Mouse (Mus musculus) limb, embryonic 14.5 days (tissue): ENCODE data around the gene Spcs1. TPM values are rescaled to one million over a fixed set of nuclear protein-coding genes. Genes with fewer than 3 reads are reported as not detected.

Experiments used
- ATAC-seq: fragments of 200-750 bp; cut with Nextera tagmentation; 2 replicates; pipeline ENCODE4 v1.8.0; 2017; ENCODE audit warnings: low read depth, moderate number of reproducible peaks, moderate TSS enrichment; ENCODE audit not compliant: low FRiP score
- DNase-seq: peaks from one replicate; pipeline ENCODE4 v3.0.0-alpha.2; 2015; ENCODE audit warnings: low spot score
- H3K27ac ChIP-seq: fragments of 300-500 bp; sonication (generic); replicated peaks from 2 replicates; pipeline ENCODE4 v1.5.1; 2014; ENCODE audit warnings: low read depth, mild to moderate bottlenecking, low read length, moderate library complexity, mixed read lengths
- H3K27me3 ChIP-seq: fragments of 300-500 bp; sonication (generic); 2 replicates; pipeline ENCODE4 v1.6.1; 2014; ENCODE audit warnings: low read length, mixed read lengths; ENCODE audit not compliant: control insufficient read depth, insufficient read depth
- H3K36me3 ChIP-seq: fragments of 300-500 bp; sonication (generic); 2 replicates; pipeline ENCODE4 v1.6.1; 2014; ENCODE audit warnings: mild to moderate bottlenecking, low read length, moderate library complexity, mixed read lengths; ENCODE audit not compliant: control insufficient read depth, insufficient read depth
- H3K4me1 ChIP-seq: fragments of 300-500 bp; sonication (generic); 2 replicates; pipeline ENCODE4 v1.6.1; 2014; ENCODE audit warnings: antibody characterized with exemption, low read length, mixed read lengths; ENCODE audit not compliant: control insufficient read depth, insufficient read depth
- H3K4me2 ChIP-seq: fragments of 300-500 bp; sonication (generic); replicated peaks from 2 replicates; pipeline ENCODE4 v1.6.1; 2014; ENCODE audit warnings: low read depth, mild to moderate bottlenecking, low read length, moderate library complexity; ENCODE audit not compliant: severe bottlenecking
- H3K4me3 ChIP-seq: fragments of 300-500 bp; sonication (generic); replicated peaks from 2 replicates; pipeline ENCODE4 v1.5.1; 2014; ENCODE audit warnings: low read length
- H3K9ac ChIP-seq: fragments of 300-500 bp; sonication (generic); 2 replicates; pipeline ENCODE4 v1.6.1; 2014; ENCODE audit warnings: mild to moderate bottlenecking, low read depth, low read length, moderate library complexity; ENCODE audit not compliant: severe bottlenecking
- H3K9me3 ChIP-seq: fragments of 300-500 bp; sonication (generic); 2 replicates; pipeline ENCODE4 v1.6.1; 2016; ENCODE audit warnings: low read length; ENCODE audit not compliant: control insufficient read depth
- POLR2A ChIP-seq: fragments of 200-500 bp; IDR thresholded peaks from 2 replicates; pipeline ENCODE4 v1.8.0; 2012; ENCODE audit warnings: inconsistent platforms, mild to moderate bottlenecking, moderate library complexity, borderline replicate concordance; ENCODE audit not compliant: insufficient read depth, insufficient read length; ENCODE audit errors: extremely low read depth
- WGBS: fragments of 180-500 bp; shearing (Covaris S2); extraction: QIAGEN DNeasy Blood & Tissue Kit; methylation state at CpG from one replicate; pipeline ENCODE4 v1.1.7; 2014; 5-methylcytosine and 5-hydroxymethylcytosine counted together
- polyA plus RNA-seq, 2 experiments: library from polyadenylated mRNA; depleted of rRNA in 1 of 2; stranded (reverse) in 1 of 2; unstranded in 1 of 2; fragments of >200 nt; fragmentation: Nextera tagmentation in 1 of 2; extraction: Ambion mirVana in 1 of 2; gene quantifications; 2 replicates each; pipeline versions ENCODE4 v1.2.1 to v1.2.3; 2012 to 2014

Spcs1 gene
- 339 and 364 TPM in 2 replicates for polyA plus RNA-seq (2012; rRNA removed)
- 423 and 460 TPM in 2 replicates for polyA plus RNA-seq (2014; fragmentation: Nextera tagmentation; extraction: Ambion mirVana)

DNA sequence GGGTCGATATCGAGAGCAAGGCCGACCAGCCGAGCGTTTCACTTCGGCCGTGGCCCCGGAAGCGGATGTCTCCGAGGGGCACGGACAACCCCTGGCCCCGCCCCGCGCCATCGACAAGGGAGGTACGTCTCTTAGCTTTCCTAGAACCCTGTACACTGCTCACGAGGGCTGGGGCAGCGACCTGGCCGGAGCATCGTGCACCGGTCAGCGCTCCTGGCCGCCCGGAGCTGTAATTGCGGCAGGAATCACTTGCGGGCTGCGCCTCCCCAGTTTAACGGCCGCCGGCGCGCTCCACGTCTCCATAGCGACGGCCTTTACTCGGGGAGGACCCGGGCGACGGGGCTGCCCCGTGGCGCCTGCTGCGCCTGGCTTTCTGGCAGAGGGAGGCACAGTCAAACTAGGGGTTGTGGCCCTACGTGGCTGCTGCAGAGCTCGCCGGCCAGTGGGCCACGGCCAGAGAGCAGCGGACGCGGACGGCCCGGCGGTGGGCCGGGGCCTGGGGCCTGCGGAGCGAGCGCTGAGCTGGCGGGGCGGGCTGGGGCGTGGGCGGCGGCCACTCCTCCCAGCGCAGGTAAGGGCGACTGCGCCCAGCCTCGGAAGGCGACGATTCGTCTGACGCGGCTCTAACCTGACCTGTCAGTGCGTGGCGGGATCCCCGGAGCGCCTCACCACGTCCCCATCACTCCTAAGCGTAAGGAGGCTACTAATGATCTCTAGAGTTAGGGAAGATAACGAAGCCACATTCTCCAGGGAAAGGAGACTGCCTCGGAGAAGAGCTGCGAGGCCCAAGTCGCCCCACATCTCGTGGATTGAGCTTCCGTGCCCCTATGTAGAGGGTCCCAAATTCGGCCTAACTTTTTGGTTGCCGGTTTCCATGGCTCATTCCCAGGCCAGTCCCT is at the start of gene Spcs1, which contains the start of gene Glt8d1:
TSS of gene Spcs1 (minus strand) at position 366 of the 899 bp plus-strand sequence.
TSS of gene Glt8d1 (plus strand) at position 94 of the 899 bp plus-strand sequence.
- under 1% methylated on average over 72 of the region's 84 CpGs for WGBS
- peak within 1 kb of the TSS; percentile 93 for H3K9ac ChIP-seq
- peak within 1 kb of the TSS; percentile 91 for H3K27ac ChIP-seq
- peak; percentile 68 for DNase-seq
- H3K4me3 ChIP-seq = peak within 1 kb of the TSS; percentile 91
- no peaks in the 10 kb centered on the region for H3K27me3 ChIP-seq
- H3K36me3 ChIP-seq = peaks cover 18% of the 10 kb centered on the region
- peak; percentile 62; the same call in 1 of the 2 replicates for TF ChIP-seq POLR2A
- ATAC-seq = peak; percentile 91
- H3K4me1 ChIP-seq = peaks cover 11% of the 10 kb centered on the region
- peak within 1 kb of the TSS; percentile 75 for H3K4me2 ChIP-seq
- no peaks in the 10 kb centered on the region for H3K9me3 ChIP-seq

DNA sequence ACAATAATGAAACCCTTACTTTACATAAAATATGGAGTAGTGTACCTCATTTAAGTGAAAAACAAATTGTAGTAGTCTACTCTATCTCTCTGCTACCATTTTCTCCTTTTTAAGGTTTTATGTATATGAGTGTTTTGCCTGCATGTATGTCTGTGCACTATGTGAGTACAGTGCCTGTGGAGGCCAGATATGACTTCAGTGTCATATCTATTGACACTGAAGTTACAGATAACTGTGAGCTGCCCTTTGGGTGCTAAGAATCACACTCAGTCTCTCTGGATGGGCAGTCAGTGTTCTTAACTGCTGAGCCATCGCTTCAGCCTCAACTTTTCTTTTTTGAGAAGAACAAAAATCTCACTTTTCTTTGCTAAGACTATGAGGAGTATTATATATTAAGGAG is 44.3 kb upstream of the Spcs1 start:
- DNase-seq (no peak), ATAC-seq (no peak)
- TF ChIP-seq POLR2A = no peak
- Histone ChIP-seq H3K27me3 (no peaks in the 10 kb centered on the region), H3K4me1 (no peaks in the 10 kb centered on the region), H3K4me3 (no peak overlapping the region), H3K9me3 (no peaks in the 10 kb centered on the region), H3K4me2 (no peak overlapping the region), H3K36me3 (peaks cover 71% of the 10 kb centered on the region), H3K9ac (no peak overlapping the region), H3K27ac (no peak overlapping the region)
- 91% methylated on average over 1 of the region's 1 CpGs for WGBS

DNA sequence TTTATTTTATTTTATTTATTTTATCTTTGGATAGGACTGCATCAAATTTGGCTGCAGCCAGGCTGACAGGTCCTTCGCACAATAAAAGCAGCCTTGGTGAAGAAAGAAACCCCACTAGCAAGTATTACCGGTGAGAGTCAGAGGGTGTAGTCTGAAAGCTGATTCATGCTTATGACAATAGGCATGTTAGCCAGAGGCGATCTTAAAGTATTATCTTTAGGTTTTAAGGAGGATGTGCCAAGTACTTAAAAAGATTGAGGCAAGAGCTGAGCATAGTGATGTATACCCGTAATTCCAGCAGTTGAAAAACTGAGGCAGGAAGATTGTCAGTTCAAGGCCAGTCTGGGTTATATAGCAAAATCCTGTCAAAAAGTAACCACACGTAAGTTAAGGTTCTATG is 43.8 kb upstream of the Spcs1 start:
- Histone ChIP-seq H3K9ac (no peak overlapping the region), H3K36me3 (peaks cover 69% of the 10 kb centered on the region), H3K9me3 (no peaks in the 10 kb centered on the region), H3K27ac (no peak overlapping the region), H3K4me2 (no peak overlapping the region), H3K4me1 (no peaks in the 10 kb centered on the region), H3K4me3 (no peak overlapping the region), H3K27me3 (no peaks in the 10 kb centered on the region)
- 94% methylated on average over 5 of the region's 5 CpGs for whole genome bisulfite sequencing
- DNase-seq = no peak
- ATAC-seq = no peak
- TF ChIP-seq POLR2A = no peak

DNA sequence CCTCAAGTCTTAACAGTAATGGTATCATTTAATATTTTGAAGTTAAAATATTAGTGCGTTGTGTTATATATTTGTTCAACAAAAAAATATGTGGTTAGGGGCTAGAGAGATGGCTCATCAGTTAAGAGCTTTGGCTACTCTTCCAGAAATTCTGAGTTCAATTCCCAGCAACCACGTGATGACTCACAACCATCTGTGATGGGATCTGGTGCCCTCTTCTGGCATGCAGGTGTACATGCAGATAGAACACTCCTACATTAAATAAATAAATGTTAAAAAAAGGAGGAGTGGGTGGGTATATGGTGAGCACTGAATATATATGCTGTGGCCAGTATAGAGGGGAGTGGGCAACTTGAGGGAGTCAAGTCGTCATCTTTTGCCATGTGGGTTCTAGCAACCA is 24.3 kb upstream of the Spcs1 start:
- Histone ChIP-seq H3K4me1 (no peaks in the 10 kb centered on the region), H3K4me2 (no peak overlapping the region), H3K27ac (no peak overlapping the region), H3K4me3 (no peak overlapping the region), H3K27me3 (no peaks in the 10 kb centered on the region), H3K9ac (no peak overlapping the region), H3K9me3 (no peaks in the 10 kb centered on the region), H3K36me3 (peaks cover 69% of the 10 kb centered on the region)
- WGBS = 75% methylated on average over 3 of the region's 3 CpGs
- TF ChIP-seq POLR2A = no peak
- ATAC-seq (no peak), DNase-seq (no peak)

DNA sequence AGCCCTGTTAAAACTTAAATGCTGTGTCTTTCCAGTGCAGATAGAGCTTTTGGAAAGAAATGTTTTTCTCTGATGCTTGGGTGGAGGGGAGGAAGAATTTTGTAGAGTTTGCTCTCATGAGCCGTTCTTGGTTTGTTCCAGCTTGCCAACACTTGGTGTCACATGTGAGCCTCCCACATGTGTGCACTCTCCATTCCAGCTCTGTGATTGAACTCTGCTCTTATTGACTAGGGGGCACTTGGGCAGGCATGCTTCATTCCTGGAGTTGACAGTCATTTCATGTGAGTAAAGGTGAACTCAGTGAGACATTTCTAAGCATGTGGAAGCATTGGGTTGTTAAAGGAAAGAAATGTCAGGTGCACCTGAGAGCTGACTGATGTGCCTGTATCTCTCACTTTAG is 21.1 kb upstream of the Spcs1 start:
- Histone ChIP-seq H3K9ac (no peak overlapping the region), H3K27me3 (no peaks in the 10 kb centered on the region), H3K9me3 (no peaks in the 10 kb centered on the region), H3K4me3 (no peak overlapping the region), H3K27ac (no peak overlapping the region), H3K36me3 (peaks cover 42% of the 10 kb centered on the region), H3K4me1 (peaks cover 10% of the 10 kb centered on the region), H3K4me2 (no peak overlapping the region)
- WGBS = 32% methylated on average over 1 of the region's 1 CpGs
- TF ChIP-seq POLR2A = no peak
- DNase-seq = no peak
- no peak for ATAC-seq
